Mouse (Mus musculus) common myeloid progenitor, adult 5-6 weeks (primary cell): ENCODE data around the gene Tsen15. TPM values are rescaled to one million over a fixed set of nuclear protein-coding genes. Genes with fewer than 3 reads are reported as not detected.

ENCODE experiments used
- ATAC-seq: replicated peaks from 2 replicates; pipeline ENCODE4 v1.8.0; 2016; ENCODE audit warnings: low read depth, mild to moderate bottlenecking, moderate TSS enrichment, inconsistent platforms; ENCODE audit not compliant: poor library complexity, severe bottlenecking
- total RNA-seq: library from RNA; stranded (forward); fragments of 200-1000, 187-1606 nt; gene quantifications from 2 replicates; pipeline ENCODE4 v1.2.3, GENCODE M21; 2017

Tsen15 gene
- 52.0 and 52.8 TPM in 2 replicates for total RNA-seq

- ATAC-seq = peak; percentile 99
These were observed at the start of gene Tsen15 for GRCm38 (mm10) chr1:152386188-152386835. Gene Tsen15, minus strand, starts transcription at chr1:152386688.

GRCm38 (mm10) chr1:152434166-152434565, 47.7 kb upstream of the Tsen15 start:
- ATAC-seq = no peak

GRCm38 (mm10) chr1:152429805-152430204, 43.3 kb upstream of the Tsen15 start:
- no peak for ATAC-seq

GRCm38 (mm10) chr1:152427912-152428581, 41.6 kb upstream of the Tsen15 start:
- peak; percentile 58 for ATAC-seq

- ATAC-seq = no peak
These were observed 36.6 kb upstream of the Tsen15 start for GRCm38 (mm10) chr1:152423052-152423451.

- ATAC-seq = 0 out of 2 replicates have a peak, but pooled peaks have one; percentile 18
These were observed 35.8 kb upstream of the Tsen15 start for GRCm38 (mm10) chr1:152422295-152422694.

GRCm38 (mm10) chr1:152417602-152418001, 31.1 kb upstream of the Tsen15 start:
- ATAC-seq = no peak

- no peak for ATAC-seq
These were observed 29.9 kb upstream of the Tsen15 start for GRCm38 (mm10) chr1:152416306-152416904.

GRCm38 (mm10) chr1:152414451-152414850, 28.0 kb upstream of the Tsen15 start:
- no peak for ATAC-seq

- no peak for ATAC-seq
These were observed 27.5 kb upstream of the Tsen15 start for GRCm38 (mm10) chr1:152413961-152414360.

- ATAC-seq = no peak
These were observed 26.6 kb upstream of the Tsen15 start for GRCm38 (mm10) chr1:152413116-152413515.

GRCm38 (mm10) chr1:152410657-152411056, 24.2 kb upstream of the Tsen15 start:
- ATAC-seq = no peak

GRCm38 (mm10) chr1:152409356-152409755, 22.9 kb upstream of the Tsen15 start:
- no peak for ATAC-seq

- ATAC-seq = no peak
These were observed 20.8 kb upstream of the Tsen15 start for GRCm38 (mm10) chr1:152407021-152407946.

GRCm38 (mm10) chr1:152400556-152401540, 14.4 kb upstream of the Tsen15 start:
- no peak for ATAC-seq

GRCm38 (mm10) chr1:152399790-152400555, 13.5 kb upstream of the Tsen15 start, which contains the start of gene Colgalt2:
Gene Colgalt2, plus strand, starts transcription at chr1:152399830.
- peak; percentile 66 for ATAC-seq

- no peak for ATAC-seq
These were observed 12.2 kb upstream of the Tsen15 start for GRCm38 (mm10) chr1:152398708-152399107.

GRCm38 (mm10) chr1:152394956-152395515, 8.5 kb upstream of the Tsen15 start:
- ATAC-seq = no peak
